Mouse (Mus musculus) activated CD4-positive, CD25-positive, alpha-beta regulatory T cell, adult 4 months (primary cell): ENCODE measurements around the gene Haspin. TPM values are rescaled to one million over a fixed set of nuclear protein-coding genes. Genes with fewer than 3 reads are reported as not detected.

Experiments used
- ATAC-seq: one replicate; pipeline ENCODE4 v1.8.0; 2017
- polyA plus RNA-seq, 2 experiments: library from polyadenylated mRNA; unstranded; fragments of 100-300 nt; shearing (Covaris generic); gene quantifications; one replicate each; pipeline ENCODE4 v1.2.1; 2017

Haspin gene
- 1 to 10 TPM; 8.6 to 8.7 TPM for polyA plus RNA-seq

DNA sequence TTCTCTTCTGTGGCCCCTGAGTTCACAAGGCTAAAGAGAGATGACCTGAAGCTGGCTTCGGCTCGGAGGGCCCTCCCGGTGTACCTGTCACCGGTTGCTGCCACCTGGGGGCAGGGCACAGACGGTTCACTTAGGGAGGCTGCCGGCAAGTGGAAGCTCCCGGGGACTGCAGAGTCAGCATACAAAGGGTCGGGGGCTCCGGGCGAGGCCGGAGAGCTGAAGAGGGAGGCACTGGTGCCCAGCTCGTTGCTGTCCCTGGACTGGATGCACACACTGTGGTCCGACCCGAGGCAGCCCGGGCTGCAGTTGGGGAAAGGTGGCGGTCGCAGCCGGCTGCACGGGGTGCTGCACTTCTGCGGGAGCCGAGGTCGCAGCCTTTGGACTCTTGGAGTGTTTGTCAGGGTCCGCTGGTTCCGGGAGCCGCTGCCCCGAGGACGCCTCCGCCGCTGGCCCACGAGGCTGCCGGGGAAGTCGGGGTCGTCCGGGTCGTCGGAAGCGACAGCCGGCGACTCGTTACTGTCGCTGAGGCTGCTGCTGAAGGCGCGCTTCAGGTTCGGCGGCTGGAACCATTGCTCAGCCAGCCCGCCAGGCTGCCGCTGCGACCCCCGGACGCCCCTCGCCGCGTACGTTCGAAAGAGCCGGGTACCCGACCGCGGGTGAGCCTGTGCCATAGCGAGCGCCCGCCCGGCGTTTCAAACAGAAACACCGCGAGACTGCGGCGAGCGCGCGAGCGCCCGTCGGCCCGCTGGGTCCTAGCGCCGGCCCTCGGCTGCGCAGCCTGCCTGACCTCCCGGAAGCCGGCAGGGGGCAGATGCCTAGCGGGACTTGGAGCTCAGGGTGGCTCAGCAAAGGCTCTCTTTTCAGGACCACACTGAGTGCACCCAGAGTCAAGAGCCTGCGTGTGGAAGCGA lies at the start of gene Haspin:
Gene Haspin, minus strand, starts transcription at position 704 of the 911 bp plus-strand sequence.
- peak; percentile 89 for ATAC-seq

DNA sequence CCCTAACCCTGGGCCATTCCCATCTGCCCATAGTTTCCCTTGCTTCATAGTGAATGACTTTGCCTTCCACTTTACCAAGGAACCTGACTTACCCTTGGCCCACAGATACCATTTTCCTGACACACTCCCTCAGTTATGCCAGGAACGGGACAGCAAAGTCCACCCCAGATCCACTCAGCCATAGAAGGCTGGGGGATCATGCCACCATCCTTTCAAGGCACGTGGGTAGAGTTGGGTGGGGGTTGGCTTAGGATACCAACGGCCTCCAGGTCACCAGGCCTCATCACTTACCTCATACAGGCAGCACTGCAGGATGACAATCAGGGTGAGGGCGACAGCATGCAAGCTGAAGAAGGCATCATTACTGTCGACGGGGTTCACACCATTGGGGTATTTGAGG lies 49.1 kb upstream of the Haspin start:
- no peak for ATAC-seq

DNA sequence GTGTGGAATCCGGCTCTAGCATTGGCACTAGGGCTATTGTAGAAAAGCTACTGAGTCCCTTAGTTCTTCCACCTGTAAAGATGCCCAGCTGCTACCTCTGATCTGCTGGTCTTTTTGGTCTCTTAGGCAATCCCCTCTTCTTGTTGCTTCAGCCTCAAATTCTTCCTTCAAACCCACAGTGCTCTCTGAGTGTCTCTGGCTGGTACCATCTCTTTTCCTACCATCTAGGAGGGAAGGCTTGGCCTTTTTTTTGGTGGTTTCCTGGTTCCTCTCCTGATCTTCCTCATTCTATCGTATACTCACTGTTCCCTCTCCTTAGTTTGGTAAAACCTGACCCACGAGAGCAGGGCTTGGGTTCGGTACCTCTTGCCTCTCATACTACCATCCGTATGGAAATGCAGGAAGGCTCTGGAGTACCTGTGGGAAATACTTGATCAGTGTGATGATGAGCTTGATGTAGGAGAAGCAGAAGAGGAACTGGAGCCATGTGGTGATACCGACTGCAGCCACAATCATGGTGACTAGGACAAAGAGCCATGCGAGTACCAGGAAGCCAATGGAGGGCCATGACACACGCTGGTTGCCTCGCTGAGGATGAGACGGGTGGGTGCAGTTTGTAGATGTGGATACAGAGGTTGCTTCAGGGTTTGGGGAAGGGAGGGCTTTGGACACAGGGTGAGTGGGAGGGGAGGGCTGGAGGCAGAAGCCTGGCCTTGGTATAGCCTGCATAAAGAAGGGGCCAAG lies 48.0 kb upstream of the Haspin start:
- ATAC-seq, result no peak

DNA sequence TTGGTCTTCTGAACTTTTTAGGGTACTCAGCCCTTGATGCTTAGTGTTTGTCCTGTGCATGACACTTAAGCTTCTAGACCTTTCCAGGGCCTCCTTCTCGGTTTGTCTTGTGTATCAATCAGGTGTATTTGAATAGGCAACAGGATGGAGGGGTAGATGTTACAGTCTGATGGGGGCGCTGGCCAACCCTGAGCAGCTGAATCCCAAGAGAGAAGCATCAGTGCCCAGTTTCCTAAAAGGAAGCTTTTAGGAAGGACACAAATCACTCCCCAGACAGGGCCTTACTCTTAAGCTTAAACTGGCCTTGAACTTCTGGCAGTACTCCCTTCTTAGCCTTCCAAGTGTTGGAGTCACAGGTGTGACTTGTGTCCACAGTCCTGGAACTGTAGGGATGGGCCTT lies 39.8 kb upstream of the Haspin start:
- ATAC-seq, result no peak

DNA sequence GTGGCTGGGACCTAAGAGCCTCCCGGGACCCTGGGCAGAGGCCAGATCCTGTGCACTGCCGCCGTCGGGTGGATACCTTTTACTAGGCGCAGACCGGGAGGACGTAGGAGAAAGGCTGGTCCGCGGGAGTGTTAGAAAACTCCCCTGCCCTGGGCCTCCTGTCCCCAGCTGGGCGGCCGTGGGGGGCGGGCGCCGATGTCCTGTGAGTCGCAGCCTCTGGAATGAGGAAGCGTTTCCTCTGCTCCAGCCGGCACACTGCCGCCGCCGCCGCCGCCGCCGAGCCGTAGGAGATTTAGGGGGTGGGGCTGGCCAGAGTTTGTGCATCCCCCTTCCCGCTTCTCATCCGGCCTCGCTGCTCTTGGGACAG lies 39.4 kb upstream of the Haspin start:
- ATAC-seq, result peak; percentile 3

DNA sequence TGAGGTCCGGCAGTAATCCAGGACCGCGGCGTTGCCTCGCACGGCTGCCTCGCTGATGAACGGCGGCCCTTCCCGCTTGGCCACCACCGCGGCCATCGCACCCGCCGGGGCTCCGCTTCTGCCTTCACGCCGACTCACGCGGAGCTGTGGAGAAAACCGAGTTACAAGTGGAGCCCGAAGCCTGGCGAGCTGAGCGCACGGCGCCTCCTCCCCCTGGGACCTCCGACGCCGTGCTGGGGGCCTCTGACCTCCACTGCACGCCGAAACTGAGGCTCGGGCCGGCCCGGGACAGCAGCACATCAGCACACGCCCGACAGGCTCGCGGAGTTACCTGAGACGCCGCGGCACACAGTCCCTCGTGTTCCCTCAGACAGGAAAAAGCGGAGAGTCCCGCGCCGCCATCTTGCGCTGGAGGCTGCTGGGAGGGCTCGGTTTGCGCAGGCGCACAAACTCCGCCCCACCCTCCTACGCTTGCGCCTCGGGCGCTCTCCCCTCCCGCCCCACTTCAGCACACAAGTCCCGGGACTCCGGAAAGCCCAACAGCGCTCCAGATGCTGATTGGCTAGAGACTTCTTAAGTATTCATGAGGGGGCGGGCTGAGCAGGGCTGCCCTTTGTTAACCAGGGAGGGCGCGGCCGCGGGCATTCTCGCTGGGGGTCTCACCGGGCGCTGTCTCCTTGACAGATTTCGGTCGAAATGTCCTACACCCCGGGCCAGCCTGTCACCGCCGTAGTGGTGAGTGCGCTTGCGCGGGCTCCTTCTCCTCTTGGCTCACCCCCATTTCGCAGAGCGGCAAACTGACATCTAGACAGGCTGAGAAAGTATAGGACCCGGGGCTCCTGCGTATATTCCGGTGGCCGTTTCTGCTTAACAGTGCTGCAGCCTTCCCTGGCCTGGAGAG lies 38.8 kb upstream of the Haspin start, which contains the start of the genes Emc6 and Tax1bp3:
Gene Emc6, minus strand, starts transcription at position 430 of the 901 bp plus-strand sequence.
Gene Tax1bp3, plus strand, starts transcription at position 476 of the 901 bp plus-strand sequence.
- ATAC-seq, result peak; percentile 97

DNA sequence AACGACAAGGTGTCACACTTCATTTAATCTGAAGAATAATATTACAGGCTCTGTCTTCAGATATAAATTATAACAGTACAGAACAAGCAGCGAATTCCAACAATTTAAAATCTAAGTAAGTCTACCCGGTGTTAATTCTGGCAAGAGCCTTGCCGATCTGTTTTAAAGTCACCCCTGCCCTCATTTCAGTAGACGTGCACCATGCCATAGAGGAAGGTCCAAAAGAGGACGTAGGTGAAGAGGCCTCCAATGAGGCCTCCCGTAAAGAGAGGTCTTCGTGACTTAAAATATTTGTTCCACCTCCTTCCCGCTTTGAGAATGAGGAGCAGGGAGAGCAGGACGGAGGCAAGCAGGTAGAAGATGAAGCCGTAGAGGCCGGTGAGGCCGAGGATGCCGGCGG lies 38.1 kb upstream of the Haspin start:
- no peak for ATAC-seq

DNA sequence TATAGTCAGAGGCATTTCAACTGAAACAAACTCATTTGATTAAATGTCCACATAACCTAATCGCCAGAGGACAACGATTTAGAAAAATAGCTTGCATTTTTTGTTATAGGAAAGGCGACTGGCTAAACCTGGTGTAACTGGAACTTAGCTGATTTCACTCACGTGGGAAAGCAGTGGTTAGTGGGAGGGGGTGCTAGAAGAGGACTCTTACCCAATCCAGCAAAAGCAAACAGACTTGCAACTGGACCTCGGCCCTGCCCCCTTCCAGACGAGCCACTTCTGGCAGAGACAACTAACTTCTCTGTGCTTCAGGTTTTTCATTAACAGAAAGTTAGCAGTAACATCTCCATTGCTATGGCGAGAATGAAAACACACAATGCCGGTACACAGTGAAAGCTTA lies 37.5 kb upstream of the Haspin start:
- ATAC-seq, result no peak

DNA sequence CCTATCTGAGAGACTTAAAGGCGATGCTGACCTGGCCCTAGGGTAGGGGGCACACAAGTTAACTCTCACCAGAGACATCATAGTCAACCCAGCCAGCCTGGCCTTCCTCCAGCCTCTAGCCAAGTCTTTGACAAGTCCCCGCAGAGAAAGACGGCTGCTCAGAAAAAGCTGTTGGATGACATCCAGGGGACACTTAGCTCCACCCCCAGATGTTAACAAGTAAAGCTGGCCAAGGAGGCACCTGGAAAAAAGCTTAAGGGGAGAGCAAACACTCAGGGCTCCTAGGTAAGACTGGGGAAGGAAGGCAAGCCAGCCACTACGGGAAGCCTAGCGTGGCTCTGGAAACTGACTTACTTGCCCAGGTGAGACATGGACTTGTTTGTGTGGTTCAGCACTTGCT lies 34.1 kb upstream of the Haspin start:
- no peak for ATAC-seq

DNA sequence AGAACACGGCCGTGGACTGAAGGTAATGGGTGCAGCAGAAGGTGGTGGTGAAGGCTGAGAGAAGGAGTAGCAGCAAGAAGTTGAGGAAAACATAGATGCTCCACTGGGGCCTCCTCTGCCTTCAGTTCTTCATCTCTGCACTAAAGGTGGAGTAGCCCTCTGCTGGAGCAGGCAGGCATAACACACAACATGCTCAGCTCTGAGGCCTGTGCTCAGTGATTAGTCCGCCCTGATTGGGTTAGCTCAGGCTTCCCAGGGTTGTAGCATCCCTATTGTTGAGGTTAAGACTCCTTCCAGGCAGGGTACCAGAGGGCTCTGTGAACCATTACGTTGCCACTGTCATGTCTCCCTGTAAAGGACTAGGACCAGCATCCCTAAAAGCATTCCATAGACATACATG lies 31.1 kb upstream of the Haspin start:
- peak; percentile 68 for ATAC-seq

DNA sequence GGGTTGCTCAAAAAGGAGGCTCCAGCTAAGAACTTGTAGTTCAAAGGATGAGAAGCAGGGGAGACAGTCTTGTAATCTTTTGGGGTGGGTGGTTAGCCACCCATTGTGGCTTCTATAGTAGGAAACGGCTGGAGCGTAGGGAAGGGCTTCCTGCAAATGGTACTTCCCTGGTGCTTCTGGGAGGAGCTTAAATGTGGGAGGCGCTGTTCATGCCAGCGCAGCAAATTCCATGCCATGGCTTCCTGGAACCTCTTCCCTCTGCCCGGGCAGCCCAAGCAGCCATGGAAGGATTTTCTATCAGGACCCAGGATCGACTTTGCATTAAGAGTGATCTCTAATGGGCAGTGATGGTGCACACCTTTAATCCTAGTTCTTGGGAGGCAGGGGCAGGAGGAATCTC lies 30.5 kb upstream of the Haspin start:
- no peak for ATAC-seq

DNA sequence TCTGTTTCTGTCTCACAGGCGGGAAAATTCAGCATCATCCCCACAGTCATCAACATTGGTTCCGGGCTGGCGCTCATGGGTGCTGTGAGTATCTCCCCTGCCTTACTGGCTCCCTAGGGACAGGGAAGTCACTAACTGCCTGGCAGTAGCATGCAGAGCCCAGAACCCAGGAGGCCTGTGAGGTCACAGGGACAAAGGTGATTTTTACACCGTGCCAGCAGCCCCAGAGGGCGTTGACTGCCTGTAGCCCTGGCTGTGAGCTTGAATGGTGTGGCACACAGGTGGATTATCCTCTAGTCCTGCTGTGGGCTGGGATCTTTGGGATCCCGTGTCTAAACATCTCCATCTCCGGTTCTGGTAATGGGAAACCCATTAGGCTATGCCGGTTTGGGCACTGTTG lies 30.0 kb upstream of the Haspin start:
- ATAC-seq, result no peak

DNA sequence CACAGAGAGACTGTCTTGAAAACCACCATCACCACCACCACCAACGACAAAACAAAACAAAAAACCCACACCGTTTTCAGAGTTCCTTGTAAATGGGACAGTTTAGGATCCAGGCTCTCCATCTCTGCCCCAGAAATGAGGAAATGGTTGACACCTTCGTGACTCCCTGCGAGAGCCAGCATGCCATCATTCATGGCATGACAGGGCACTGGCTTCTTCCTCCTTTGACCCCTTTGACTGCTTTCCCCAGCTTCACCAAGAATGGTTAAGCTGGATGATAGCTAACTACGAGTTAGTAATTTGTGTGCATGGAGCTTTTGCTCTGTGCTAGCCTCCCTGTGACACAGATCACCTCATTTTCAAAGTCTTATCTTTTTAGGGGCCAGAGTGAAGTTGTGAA lies 24.2 kb upstream of the Haspin start:
- no peak for ATAC-seq

DNA sequence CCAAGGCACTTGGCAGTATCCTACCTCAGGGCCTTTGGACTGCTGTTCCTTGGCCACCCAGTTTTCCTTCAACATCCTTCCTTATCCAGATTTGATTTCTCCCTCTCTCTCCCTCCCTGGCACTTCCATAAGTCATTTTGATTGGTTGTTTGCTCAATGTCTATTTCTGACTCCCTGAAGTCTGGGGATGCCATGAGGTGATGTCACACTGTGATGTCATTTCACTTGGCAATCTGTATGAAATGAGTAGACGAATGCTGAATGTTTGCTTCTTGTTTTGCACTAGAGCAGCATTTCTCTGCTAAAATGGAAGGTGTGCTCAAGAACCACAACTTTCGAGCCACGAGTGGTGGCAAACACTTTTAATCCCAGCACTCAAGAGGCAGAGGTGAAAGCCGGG lies 23.5 kb upstream of the Haspin start:
- ATAC-seq, result no peak

DNA sequence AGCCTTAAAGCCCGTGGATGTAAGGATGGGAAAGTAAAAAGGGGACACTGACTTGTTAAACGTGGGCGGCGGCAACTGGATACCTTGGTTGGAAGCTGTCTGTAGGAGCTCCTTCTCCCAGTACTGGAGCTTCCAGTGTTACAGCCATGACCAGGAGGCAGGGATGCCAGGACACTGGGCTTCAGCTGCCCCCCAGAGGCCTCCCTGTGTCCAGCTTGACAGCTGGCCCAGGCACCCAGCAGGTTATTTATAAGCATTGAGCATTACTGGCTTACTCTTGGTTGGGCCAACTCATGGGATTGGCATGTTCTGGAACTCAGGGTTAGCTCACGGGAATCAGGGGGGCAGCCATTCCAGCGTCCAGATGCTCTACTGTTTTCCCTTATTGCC lies 22.7 kb upstream of the Haspin start:
- ATAC-seq, result no peak

DNA sequence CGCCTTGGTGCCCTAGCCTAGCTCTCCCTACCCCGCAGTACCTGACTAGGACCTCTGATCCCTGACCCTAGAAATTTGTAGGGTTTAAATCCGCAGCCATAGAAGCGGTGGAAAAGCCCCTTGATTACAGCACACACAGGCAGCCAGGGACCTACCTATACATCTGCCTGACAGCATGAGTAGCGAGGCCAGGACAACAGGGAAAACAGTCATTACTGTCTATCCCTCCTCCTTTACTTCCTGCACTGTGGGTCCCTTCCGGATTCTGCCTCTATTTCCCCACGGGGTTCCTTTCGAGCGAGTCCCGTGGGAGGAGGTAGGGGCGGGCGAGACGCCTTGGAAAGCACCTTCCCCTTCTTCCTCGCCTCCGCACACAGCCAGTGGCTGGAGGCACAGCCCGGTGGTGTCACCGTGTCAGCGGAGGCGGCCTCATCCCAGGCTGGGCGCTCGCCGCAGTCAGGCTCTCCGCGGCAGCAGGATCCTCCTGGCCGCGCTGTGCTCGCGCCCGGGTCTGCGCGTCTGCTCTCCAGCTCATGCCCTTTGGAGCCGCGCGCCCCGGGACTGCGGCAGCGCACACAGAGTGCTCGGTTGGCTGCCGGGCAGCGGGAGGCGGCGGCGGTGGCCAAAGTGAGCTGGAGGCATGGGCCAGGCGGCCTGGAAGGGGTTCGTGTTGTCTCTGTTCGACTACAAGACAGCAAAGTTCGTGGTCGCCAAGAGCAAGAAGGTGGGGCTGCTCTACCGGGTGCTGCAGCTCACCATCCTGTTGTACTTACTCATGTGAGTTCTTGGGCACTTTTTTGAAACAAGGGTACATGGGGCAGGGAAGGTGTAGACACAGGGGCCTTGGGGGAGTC lies 22.1 kb upstream of the Haspin start, which contains the start of gene P2rx5:
Gene P2rx5, plus strand, starts transcription at position 465 of the 854 bp plus-strand sequence.
- ATAC-seq, result no peak

DNA sequence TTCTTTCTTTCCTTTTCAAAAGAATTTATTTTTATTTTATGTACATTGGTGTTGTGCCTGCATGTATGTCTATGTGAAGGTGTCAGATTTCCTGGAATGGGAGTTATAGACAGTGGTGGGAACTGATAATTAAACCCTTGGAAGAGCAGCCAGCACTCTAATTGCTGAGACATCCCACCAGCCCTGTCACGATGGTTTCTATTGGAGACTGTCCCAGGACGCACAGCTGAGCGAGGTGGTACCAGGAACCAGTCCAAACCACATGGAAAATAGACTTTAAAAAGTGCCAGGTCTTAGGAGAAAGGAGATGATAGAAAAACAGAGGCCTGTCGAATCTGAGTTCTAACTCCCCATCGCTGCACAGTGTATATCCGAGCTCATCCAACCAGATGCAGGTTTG lies 17.0 kb upstream of the Haspin start:
- ATAC-seq, result no peak

DNA sequence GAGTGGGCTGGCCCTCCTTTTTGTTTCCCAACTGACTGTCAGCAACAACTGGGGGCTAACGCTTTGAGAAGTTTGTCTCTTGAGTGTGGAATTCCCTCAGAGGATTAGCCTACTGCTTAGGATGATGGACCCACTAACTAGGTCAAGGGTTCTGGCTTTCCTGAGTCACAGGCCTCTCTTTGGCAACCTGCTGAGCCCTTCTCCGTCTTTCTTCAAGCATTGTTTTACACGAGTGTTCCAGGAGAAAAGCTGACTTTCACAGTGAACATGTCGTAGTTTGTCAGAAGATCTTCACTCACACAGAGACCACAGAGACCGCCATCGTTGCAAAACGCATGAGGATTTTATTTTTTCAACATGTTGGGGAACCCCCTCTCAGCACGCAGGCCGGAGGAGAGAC lies 10.1 kb upstream of the Haspin start:
- no peak for ATAC-seq

DNA sequence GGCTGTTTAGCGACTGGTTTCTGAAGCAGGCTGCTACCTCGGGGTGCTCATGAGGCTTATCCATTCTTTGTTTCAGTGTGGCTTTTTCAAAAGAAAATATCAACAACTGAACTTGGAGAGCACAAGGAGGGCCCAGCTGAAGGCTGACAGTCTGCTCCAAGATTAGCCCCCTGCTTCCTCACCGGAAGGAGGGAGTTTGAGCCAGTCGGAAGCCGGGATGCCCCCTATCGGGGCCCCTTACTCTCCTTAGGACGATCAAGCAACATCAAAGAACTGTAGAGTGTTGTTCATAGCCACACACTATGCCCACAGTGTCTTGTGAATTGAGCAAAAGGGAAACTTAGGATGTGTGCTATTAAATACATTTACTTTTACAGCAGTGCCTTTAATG lies 8.9 kb upstream of the Haspin start:
- ATAC-seq, result no peak

DNA sequence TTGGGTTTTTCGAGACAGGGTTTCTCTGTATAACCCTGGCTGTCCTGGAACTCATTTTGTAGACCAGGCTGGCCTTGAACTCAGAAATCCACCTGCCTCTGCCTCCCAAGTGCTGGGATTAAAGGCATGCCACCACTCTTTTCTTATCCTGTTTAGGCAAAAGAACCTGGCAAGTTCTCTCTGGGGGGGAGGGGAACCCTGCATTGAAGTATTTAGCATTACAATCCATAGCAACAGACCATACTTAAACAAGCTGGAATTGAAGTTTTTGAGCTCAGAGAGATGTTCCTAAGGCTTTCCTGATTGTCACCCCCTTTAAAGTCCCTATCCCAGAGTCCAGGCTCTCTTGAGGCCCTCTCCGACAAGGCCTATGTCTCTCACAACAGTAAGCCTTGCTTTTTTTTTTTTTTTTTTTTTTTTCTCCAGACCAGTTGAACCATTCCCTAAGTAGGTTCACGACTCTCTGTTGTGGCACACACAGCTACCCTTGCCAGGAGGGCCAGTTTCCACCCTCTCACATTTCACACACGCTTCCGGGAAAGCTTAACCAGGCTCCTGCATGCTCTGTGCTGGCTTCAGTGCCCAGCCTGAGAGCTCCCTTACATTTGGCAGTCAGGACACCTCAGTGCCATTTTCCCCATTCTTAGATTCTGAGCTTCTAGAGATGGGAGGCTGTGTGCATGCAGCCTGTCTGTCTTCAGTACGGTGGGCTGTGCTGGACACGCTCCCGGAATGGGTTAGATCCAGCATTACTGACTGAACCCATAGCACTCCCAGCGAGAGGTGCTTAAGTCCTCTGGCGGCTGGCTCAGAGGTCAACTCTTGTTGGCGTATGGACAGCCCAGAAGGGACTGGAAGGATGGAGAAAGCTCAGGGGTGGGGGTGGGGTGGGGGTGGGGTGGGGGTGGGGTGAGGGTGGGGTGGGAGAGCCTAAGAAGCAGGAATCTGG lies 8.2 kb upstream of the Haspin start:
- ATAC-seq, result no peak
